Mouse (Mus musculus) small intestine, adult 2 months (tissue): ENCODE data around the gene Ngef.

Source experiments
- CTCF ChIP-seq: fragments of 200-500 bp; IDR thresholded peaks from 2 replicates; pipeline ENCODE4 v1.5.1; 2012; ENCODE audit warnings: low read depth, mild to moderate bottlenecking, control low read depth, inconsistent platforms, low read length, moderate library complexity, mixed read lengths; ENCODE audit not compliant: insufficient replicate concordance, insufficient read length; ENCODE audit errors: extremely low read depth
- POLR2A ChIP-seq: fragments of 200-500 bp; IDR thresholded peaks from 2 replicates; pipeline ENCODE4 v1.6.1; 2012; ENCODE audit warnings: low read depth, mild to moderate bottlenecking, control low read depth, inconsistent platforms, low read length, moderate library complexity

GRCm38 (mm10) chr1:87607385-87608091 lies 33.9 kb upstream of the Ngef start:
- TF ChIP-seq CTCF (no peak), POLR2A (no peak)
